Mouse (Mus musculus) intestine, embryonic 14.5 days (tissue): ENCODE data around the gene Adam17. TPM values are rescaled to one million over a fixed set of nuclear protein-coding genes. Genes with fewer than 3 reads are reported as not detected.

Source experiments
- ATAC-seq: fragments of 200-750 bp; cut with Nextera tagmentation; replicated peaks from 2 replicates; pipeline ENCODE4 v1.8.0; 2017; ENCODE audit warnings: low read depth, moderate number of reproducible peaks, moderate TSS enrichment, moderate library complexity; ENCODE audit not compliant: low FRiP score, low TSS enrichment
- DNase-seq: peaks from one replicate; pipeline ENCODE4 v3.0.0-alpha.2; 2018; ENCODE audit warnings: low spot score
- H3K27ac ChIP-seq: fragments of 300-500 bp; sonication (generic); 2 replicates; pipeline ENCODE4 v1.5.1; 2014; ENCODE audit warnings: low read depth, mild to moderate bottlenecking, control low read depth
- H3K27me3 ChIP-seq: fragments of 300-500 bp; sonication (generic); replicated peaks from 2 replicates; pipeline ENCODE4 v1.6.1; 2014; ENCODE audit warnings: low read length, control low read depth; ENCODE audit not compliant: control insufficient read depth, insufficient read depth
- H3K36me3 ChIP-seq: fragments of 300-500 bp; sonication (generic); 2 replicates; pipeline ENCODE4 v1.6.1; 2014; ENCODE audit warnings: low read length, control low read depth; ENCODE audit not compliant: control insufficient read depth, insufficient read depth
- H3K4me1 ChIP-seq: fragments of 300-500 bp; sonication (generic); replicated peaks from 2 replicates; pipeline ENCODE4 v1.6.1; 2014; ENCODE audit warnings: low read length, control low read depth, mixed read lengths; ENCODE audit not compliant: control insufficient read depth, insufficient read depth
- H3K4me2 ChIP-seq: fragments of 300-500 bp; sonication (generic); 2 replicates; pipeline ENCODE4 v1.6.1; 2014; ENCODE audit warnings: low read length
- H3K4me3 ChIP-seq: fragments of 300-500 bp; sonication (generic); 2 replicates; pipeline ENCODE4 v1.5.1; 2014; ENCODE audit warnings: low read depth, low read length, control low read depth, mixed read lengths
- H3K9ac ChIP-seq: fragments of 300-500 bp; sonication (generic); 2 replicates; pipeline ENCODE4 v1.6.1; 2014; ENCODE audit warnings: mild to moderate bottlenecking, low read length
- H3K9me3 ChIP-seq: fragments of 300-500 bp; sonication (generic); 2 replicates; pipeline ENCODE4 v1.6.1; 2016; ENCODE audit warnings: low read length, control low read depth; ENCODE audit not compliant: control insufficient read depth
- WGBS: fragments of 180-500 bp; shearing (Covaris S2); extraction: QIAGEN DNeasy Blood & Tissue Kit; methylation state at CpG from one replicate; pipeline ENCODE4 v1.1.7; 2014; 5-methylcytosine and 5-hydroxymethylcytosine counted together
- polyA plus RNA-seq: library from polyadenylated mRNA; unstranded; fragments of >200 nt; fragmentation: Nextera tagmentation; extraction: Ambion mirVana; gene quantifications from 2 replicates; pipeline ENCODE4 v1.2.1, GENCODE M21; 2014

Gene Adam17
- polyA plus RNA-seq, 1 experiment from 2014 or later: 33.3 TPM

DNA sequence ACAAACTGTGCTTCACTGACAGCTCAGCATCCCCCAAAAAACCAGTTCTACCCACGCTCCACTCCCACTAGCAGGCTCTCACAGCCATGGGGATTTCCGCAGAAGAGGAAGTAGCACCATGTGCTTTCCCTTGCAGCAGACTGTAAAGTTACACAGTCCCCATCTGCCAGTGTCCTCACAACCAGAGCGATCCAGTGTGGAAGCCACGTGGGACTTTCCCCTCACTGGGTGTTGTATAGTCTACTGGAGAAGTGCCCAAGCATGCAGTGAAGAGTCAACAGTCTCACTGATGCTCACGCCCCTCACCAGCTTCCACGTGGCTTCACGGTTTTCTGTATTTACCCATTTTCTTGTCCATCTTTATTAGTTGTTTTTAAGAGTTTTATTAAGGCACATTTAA lies 37.6 kb downstream of the Adam17 start:
- no peak for DNase-seq
- Histone ChIP-seq H3K27me3 (no peaks in the 10 kb centered on the region), H3K4me2 (no peak overlapping the region), H3K36me3 (peaks cover 79% of the 10 kb centered on the region), H3K27ac (no peak overlapping the region), H3K9me3 (no peaks in the 10 kb centered on the region), H3K4me1 (no peaks in the 10 kb centered on the region), H3K9ac (no peak overlapping the region), H3K4me3 (no peak overlapping the region)
- no peak for ATAC-seq
- WGBS: 85% methylated on average over 7 of the region's 7 CpGs

GRCm38 (mm10) chr12:21333766-21334165 lies 39.7 kb downstream of the Adam17 start:
- H3K4me3 ChIP-seq: no peak overlapping the region
- H3K9ac ChIP-seq: no peak overlapping the region
- H3K9me3 ChIP-seq: no peaks in the 10 kb centered on the region
- no peak for ATAC-seq
- no peaks in the 10 kb centered on the region for H3K4me1 ChIP-seq
- no peak overlapping the region for H3K27ac ChIP-seq
- H3K4me2 ChIP-seq: no peak overlapping the region
- no peak for DNase-seq
- no peaks in the 10 kb centered on the region for H3K27me3 ChIP-seq
- WGBS: 95% methylated on average over 5 of the region's 5 CpGs
- peaks cover 75% of the 10 kb centered on the region for H3K36me3 ChIP-seq

DNA sequence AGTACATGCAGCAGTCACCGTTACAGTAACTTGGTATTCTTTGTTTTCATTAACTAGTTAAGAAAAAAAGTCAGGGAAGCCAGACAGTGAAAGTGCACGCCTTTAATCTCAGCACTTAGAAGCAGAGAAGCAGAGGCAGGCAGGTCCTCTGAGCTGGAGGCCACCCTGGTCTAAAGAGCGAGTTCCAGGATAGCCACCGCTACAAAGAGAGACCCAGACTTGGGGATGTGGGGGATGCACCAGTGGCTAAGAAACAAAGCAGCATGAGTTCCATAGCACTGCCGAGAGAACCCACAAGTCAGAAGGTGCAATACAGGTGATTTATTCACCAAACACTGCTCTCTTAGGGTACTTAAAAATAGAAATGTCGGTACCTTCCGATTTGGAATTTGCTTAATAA lies 40.4 kb downstream of the Adam17 start:
- no peaks in the 10 kb centered on the region for H3K4me1 ChIP-seq
- 91% methylated on average over 7 of the region's 7 CpGs for WGBS
- no peak overlapping the region for H3K4me2 ChIP-seq
- H3K36me3 ChIP-seq: peaks cover 80% of the 10 kb centered on the region
- ATAC-seq (no peak), DNase-seq (no peak)
- H3K9ac ChIP-seq: no peak overlapping the region
- H3K4me3 ChIP-seq: no peak overlapping the region
- no peak overlapping the region for H3K27ac ChIP-seq
- no peaks in the 10 kb centered on the region for H3K27me3 ChIP-seq
- no peaks in the 10 kb centered on the region for H3K9me3 ChIP-seq

- H3K4me1 ChIP-seq: no peaks in the 10 kb centered on the region
- H3K4me3 ChIP-seq: no peak overlapping the region
- no peaks in the 10 kb centered on the region for H3K9me3 ChIP-seq
- no peak overlapping the region for H3K9ac ChIP-seq
- ATAC-seq: no peak
- no peak overlapping the region for H3K4me2 ChIP-seq
- DNase-seq: no peak
- H3K36me3 ChIP-seq: peaks cover 82% of the 10 kb centered on the region
- no peaks in the 10 kb centered on the region for H3K27me3 ChIP-seq
- H3K27ac ChIP-seq: no peak overlapping the region
- 89% methylated on average over 6 of the region's 6 CpGs for WGBS
Observed at GRCm38 (mm10) chr12:21331711-21332110, 41.7 kb downstream of the Adam17 start.

- Histone ChIP-seq H3K27ac (no peak overlapping the region), H3K27me3 (no peaks in the 10 kb centered on the region), H3K9me3 (no peaks in the 10 kb centered on the region), H3K9ac (no peak overlapping the region), H3K4me1 (no peaks in the 10 kb centered on the region), H3K36me3 (peaks cover 78% of the 10 kb centered on the region), H3K4me2 (no peak overlapping the region), H3K4me3 (no peak overlapping the region)
- DNase-seq (no peak), ATAC-seq (no peak)
- WGBS: 83% methylated on average over 10 of the region's 10 CpGs
Observed at GRCm38 (mm10) chr12:21330961-21331576, 42.4 kb downstream of the Adam17 start.

GRCm38 (mm10) chr12:21329661-21330400 lies 43.6 kb downstream of the Adam17 start:
- Histone ChIP-seq H3K4me3 (no peak overlapping the region), H3K36me3 (peaks cover 79% of the 10 kb centered on the region), H3K4me2 (no peak overlapping the region), H3K9me3 (no peaks in the 10 kb centered on the region), H3K27ac (no peak overlapping the region), H3K4me1 (no peaks in the 10 kb centered on the region), H3K9ac (no peak overlapping the region), H3K27me3 (no peaks in the 10 kb centered on the region)
- WGBS: 81% methylated on average over 9 of the region's 9 CpGs
- DNase-seq (peak; percentile 39), ATAC-seq (no peak)

- ATAC-seq (no peak), DNase-seq (no peak)
- H3K27me3 ChIP-seq: no peaks in the 10 kb centered on the region
- H3K27ac ChIP-seq: no peak overlapping the region
- no peak overlapping the region for H3K4me3 ChIP-seq
- H3K9me3 ChIP-seq: no peaks in the 10 kb centered on the region
- 91% methylated on average over 3 of the region's 3 CpGs for WGBS
- no peaks in the 10 kb centered on the region for H3K4me1 ChIP-seq
- peaks cover 78% of the 10 kb centered on the region for H3K36me3 ChIP-seq
- no peak overlapping the region for H3K9ac ChIP-seq
- no peak overlapping the region for H3K4me2 ChIP-seq
Observed at GRCm38 (mm10) chr12:21326325-21326724, 47.1 kb downstream of the Adam17 start.

GRCm38 (mm10) chr12:21325266-21325665 lies 48.2 kb downstream of the Adam17 start:
- H3K4me3 ChIP-seq: no peak overlapping the region
- H3K4me2 ChIP-seq: no peak overlapping the region
- ATAC-seq (no peak), DNase-seq (peak; percentile 48)
- no peak overlapping the region for H3K27ac ChIP-seq
- H3K27me3 ChIP-seq: no peaks in the 10 kb centered on the region
- peaks cover 79% of the 10 kb centered on the region for H3K36me3 ChIP-seq
- H3K4me1 ChIP-seq: no peaks in the 10 kb centered on the region
- WGBS: 91% methylated on average over 8 of the region's 8 CpGs
- H3K9ac ChIP-seq: no peak overlapping the region
- H3K9me3 ChIP-seq: no peaks in the 10 kb centered on the region

DNA sequence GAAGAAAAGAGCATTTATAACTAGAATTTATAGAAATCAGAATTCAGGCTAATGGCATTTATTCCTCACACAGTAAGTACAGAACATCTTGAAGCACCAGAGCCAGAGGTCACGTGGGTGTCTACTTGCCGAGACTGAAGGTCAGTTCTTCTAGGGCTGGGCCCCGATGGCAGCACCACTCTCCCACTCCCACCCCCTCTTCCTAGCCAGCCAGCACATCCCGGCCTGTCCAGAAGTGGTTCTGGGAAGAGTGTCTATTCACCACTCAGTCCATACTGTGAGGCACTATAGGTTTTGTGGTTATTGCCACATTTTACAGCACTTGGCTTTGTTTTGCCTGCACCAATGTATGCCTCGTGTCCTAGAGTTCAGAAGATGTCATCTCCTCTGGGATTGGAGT lies 49.3 kb downstream of the Adam17 start:
- H3K4me2 ChIP-seq: no peak overlapping the region
- H3K4me3 ChIP-seq: no peak overlapping the region
- H3K27me3 ChIP-seq: no peaks in the 10 kb centered on the region
- H3K4me1 ChIP-seq: no peaks in the 10 kb centered on the region
- no peaks in the 10 kb centered on the region for H3K9me3 ChIP-seq
- H3K9ac ChIP-seq: no peak overlapping the region
- no peak overlapping the region for H3K27ac ChIP-seq
- ATAC-seq (no peak), DNase-seq (no peak)
- 85% methylated on average over 5 of the region's 5 CpGs for whole genome bisulfite sequencing
- H3K36me3 ChIP-seq: peaks cover 75% of the 10 kb centered on the region
